In genomic region chr2:131176491-131176890, GRCm38 (mm10) we compare ENCODE assay signal across 8 mouse cellular contexts. TPM values are rescaled to one million over a fixed set of nuclear protein-coding genes. Genes with fewer than 3 reads are reported as not detected.
DNase-seq lines count a peak whose midpoint lies in the region; ATAC-seq and TF ChIP-seq lines count a peak whose summit lies in the region.

No protein-coding gene starts in this region.

- WGBS in liver, adult 2 months = 24% methylated on average over 5 of the region's 5 CpGs
- WGBS in forebrain, embryonic 14.5 days = 67% methylated on average over 5 of the region's 5 CpGs
- 61% methylated on average over 5 of the region's 5 CpGs for WGBS in limb, embryonic 15.5 days
- WGBS in small intestine, adult 2 months = 20% methylated on average over 5 of the region's 5 CpGs

- H3K36me3 ChIP-seq in liver, adult 2 months (ENCODE audit: control insufficient read depth, insufficient read depth, low read length) = no peaks in the 10 kb centered on the region
- peaks cover 14% of the 10 kb centered on the region for H3K36me3 ChIP-seq in forebrain, embryonic 14.5 days (ENCODE audit: control insufficient read depth, insufficient read depth, low read length)
- H3K36me3 ChIP-seq in limb, embryonic 15.5 days = peaks cover 14% of the 10 kb centered on the region
- peaks cover 3% of the 10 kb centered on the region; the same call in 1 of the 2 replicates for H3K36me3 ChIP-seq in small intestine, adult 2 months (ENCODE audit: control insufficient read depth, insufficient read depth, low read length)

- peak overlapping the region; percentile 62 for H3K9ac ChIP-seq in liver, adult 2 months (ENCODE audit: low read depth, low read length)
- H3K9ac ChIP-seq in forebrain, embryonic 14.5 days (ENCODE audit: low read length) = no peak overlapping the region; the same call in 1 of the 2 replicates
- H3K9ac ChIP-seq in limb, embryonic 15.5 days = no peak overlapping the region

- TF ChIP-seq POLR2A in liver, adult 2 months (IDR thresholded peaks at IDR 0.05; ENCODE audit: extremely low read depth, insufficient read depth, low read length) = 0 out of 2 replicates have a peak, but pooled peaks have one; percentile 22
- no peak for TF ChIP-seq POLR2A in small intestine, adult 2 months (IDR thresholded peaks at IDR 0.05; ENCODE audit: low read depth, low read length)

- peaks cover 18% of the 10 kb centered on the region for H3K79me2 ChIP-seq in liver, adult 2 months (ENCODE audit: control insufficient read depth, insufficient read depth, low read length)

- H3K9me3 ChIP-seq in forebrain, embryonic 14.5 days (replicated peaks; ENCODE audit: control insufficient read depth, low read length) = no peaks in the 10 kb centered on the region
- H3K9me3 ChIP-seq in limb, embryonic 15.5 days = no peaks in the 10 kb centered on the region

- peak; percentile 83 for DNase-seq in liver, adult 2 months (ENCODE audit: extremely low read depth, low read depth, low spot score)
- no peak for DNase-seq in liver
- no peak for DNase-seq in forebrain, embryonic 14.5 days (ENCODE audit: low spot score)
- DNase-seq in left cerebral cortex, postnatal 36 days (ENCODE audit: low spot score in 2 of 2) = no peak
- DNase-seq in c-Kit-positive CD71-positive TER-119-positive erythroid progenitor cells, embryonic 14.5 days (ENCODE audit: low spot score) = no peak
- DNase-seq in cerebellum, postnatal 25 days = no peak

- H3K4me3 ChIP-seq in liver, adult 2 months (ENCODE audit: insufficient read depth, low read depth, low read length) = no peak overlapping the region
- H3K4me3 ChIP-seq in forebrain, embryonic 14.5 days (ENCODE audit: low read depth, low read length) = 0 out of 2 replicates have a peak overlapping the region, but pooled peaks have one; percentile 10
- no peak overlapping the region for H3K4me3 ChIP-seq in limb, embryonic 15.5 days
- peak overlapping the region; percentile 92; the same call in 1 of the 2 replicates for H3K4me3 ChIP-seq in small intestine, adult 2 months (ENCODE audit: low read depth, low read length)

- no peaks in the 10 kb centered on the region for H3K27me3 ChIP-seq in liver, adult 2 months (ENCODE audit: control insufficient read depth, insufficient read depth, low read length)
- peaks cover 11% of the 10 kb centered on the region for H3K27me3 ChIP-seq in forebrain, embryonic 14.5 days (replicated peaks; ENCODE audit: control insufficient read depth, insufficient read depth, low read length)
- H3K27me3 ChIP-seq in limb, embryonic 15.5 days = peaks cover 24% of the 10 kb centered on the region
- H3K27me3 ChIP-seq in small intestine, adult 2 months (ENCODE audit: control insufficient read depth, insufficient read depth, low read length) = no peaks in the 10 kb centered on the region

- peaks cover 24% of the 10 kb centered on the region for H3K4me1 ChIP-seq in liver, adult 2 months (ENCODE audit: control insufficient read depth, insufficient read depth, low read length)
- H3K4me1 ChIP-seq in forebrain, embryonic 14.5 days (ENCODE audit: control insufficient read depth, insufficient read depth, low read length) = peaks cover 36% of the 10 kb centered on the region
- H3K4me1 ChIP-seq in limb, embryonic 15.5 days = peaks cover 55% of the 10 kb centered on the region
- H3K4me1 ChIP-seq in small intestine, adult 2 months (ENCODE audit: control insufficient read depth, insufficient read depth, insufficient read length, low read length) = peaks cover 27% of the 10 kb centered on the region

- TF ChIP-seq CTCF in liver, adult 2 months (IDR thresholded peaks at IDR 0.05; ENCODE audit: low read depth, low read length) = no peak
- no peak for TF ChIP-seq CTCF in small intestine, adult 2 months (IDR thresholded peaks at IDR 0.05; ENCODE audit: extremely low read depth, insufficient read length, insufficient replicate concordance, low read depth, low read length)

- no peak for ATAC-seq in forebrain, embryonic 14.5 days
- no peak for ATAC-seq in limb, embryonic 15.5 days (ENCODE audit: insufficient number of reproducible peaks, low FRiP score, low TSS enrichment, low read depth)

- intact Hi-C loops in left cerebral cortex, postnatal 36 days (cut with DNase I) = loop anchor here (5.0 kb wide), 1 partner anchor 86 kb away; the partner anchor contains the start of gene Pank2

- peak overlapping the region; percentile 80 for H3K27ac ChIP-seq in liver, adult 2 months (replicated peaks; ENCODE audit: insufficient read depth, low read depth, low read length)
- H3K27ac ChIP-seq in forebrain, embryonic 14.5 days (ENCODE audit: low read depth, low read length) = no peak overlapping the region
- H3K27ac ChIP-seq in limb, embryonic 15.5 days = no peak overlapping the region
- H3K27ac ChIP-seq in small intestine, adult 2 months (ENCODE audit: insufficient read depth, low read depth, low read length) = peak overlapping the region; percentile 96

- peak overlapping the region; percentile 69; the same call in 1 of the 2 replicates for H3K4me2 ChIP-seq in forebrain, embryonic 14.5 days (ENCODE audit: low read length)
- peak overlapping the region; percentile 92; the same call in 1 of the 2 replicates for H3K4me2 ChIP-seq in limb, embryonic 15.5 days

RNA-seq across cellular contexts. Expression of gene Cenpb, which starts 3.4 kb away (rescaled TPM):
- 27.3 and 27.5 TPM in 2 replicates for total RNA-seq in liver, adult 2 months (2014; rRNA removed)
- polyA plus RNA-seq in liver, adult 2 months (2012; rRNA removed) = 35.2 and 40.5 TPM in 2 replicates
- 9.3 and 9.7 TPM in 2 replicates for polyA plus RNA-seq in forebrain, embryonic 14.5 days (2014; fragmentation: Nextera tagmentation; extraction: Ambion mirVana)
- polyA plus RNA-seq in limb, embryonic 15.5 days (2015; fragmentation: Nextera tagmentation; extraction: Ambion mirVana) = 9.6 and 12.0 TPM in 2 replicates
- polyA plus RNA-seq in small intestine, adult 2 months (2012; rRNA removed) = 57.7 and 95.1 TPM in 2 replicates
- total RNA-seq in left cerebral cortex, postnatal 36 days (2021) = 10 to 100 TPM; 75.1 to 88.0 TPM

RNA-seq across cellular contexts. Expression of gene Cdc25b, which starts 10.3 kb away (rescaled TPM):
- 0.94 and 1.0 TPM in 2 replicates for total RNA-seq in liver, adult 2 months (2014; rRNA removed)
- polyA plus RNA-seq in liver, adult 2 months (2012; rRNA removed) = 1.1 and 1.5 TPM in 2 replicates
- polyA plus RNA-seq in forebrain, embryonic 14.5 days (2014; fragmentation: Nextera tagmentation; extraction: Ambion mirVana) = 30.0 and 32.0 TPM in 2 replicates
- polyA plus RNA-seq in limb, embryonic 15.5 days (2015; fragmentation: Nextera tagmentation; extraction: Ambion mirVana) = 51.2 and 51.3 TPM in 2 replicates
- 11.6 and 22.4 TPM in 2 replicates for polyA plus RNA-seq in small intestine, adult 2 months (2012; rRNA removed)
- 10 to 100 TPM; 13.9 to 22.8 TPM for total RNA-seq in left cerebral cortex, postnatal 36 days (2021)

RNA-seq across cellular contexts. Expression of gene Spef1, which starts 10.6 kb away (rescaled TPM):
- 0.37 and 0.81 TPM in 2 replicates for total RNA-seq in liver, adult 2 months (2014; rRNA removed)
- polyA plus RNA-seq in liver, adult 2 months (2012; rRNA removed) = 0.76 and 0.96 TPM in 2 replicates
- polyA plus RNA-seq in forebrain, embryonic 14.5 days (2014; fragmentation: Nextera tagmentation; extraction: Ambion mirVana) = 10.1 and 11.8 TPM in 2 replicates
- polyA plus RNA-seq in limb, embryonic 15.5 days (2015; fragmentation: Nextera tagmentation; extraction: Ambion mirVana) = 5.3 and 6.1 TPM in 2 replicates
- polyA plus RNA-seq in small intestine, adult 2 months (2012; rRNA removed) = 5.6 and 8.2 TPM in 2 replicates
- 10 to 100 TPM in 1 of 2 experiments, 1 to 10 TPM in 1; 9.7 to 10.8 TPM for total RNA-seq in left cerebral cortex, postnatal 36 days (2021)

RNA-seq across cellular contexts. Expression of gene 1700037H04Rik, which starts 16.6 kb away (rescaled TPM):
- 3.4 and 3.6 TPM in 2 replicates for total RNA-seq in liver, adult 2 months (2014; rRNA removed)
- polyA plus RNA-seq in liver, adult 2 months (2012; rRNA removed) = 16.6 and 20.3 TPM in 2 replicates
- polyA plus RNA-seq in forebrain, embryonic 14.5 days (2014; fragmentation: Nextera tagmentation; extraction: Ambion mirVana) = 110 and 112 TPM in 2 replicates
- polyA plus RNA-seq in limb, embryonic 15.5 days (2015; fragmentation: Nextera tagmentation; extraction: Ambion mirVana) = 53.6 and 56.0 TPM in 2 replicates
- polyA plus RNA-seq in small intestine, adult 2 months (2012; rRNA removed) = 52.3 and 57.2 TPM in 2 replicates
- 10 to 100 TPM; 71.1 to 78.3 TPM for total RNA-seq in left cerebral cortex, postnatal 36 days (2021)

RNA-seq across cellular contexts. Expression of gene Ap5s1, which starts 30.4 kb away (rescaled TPM):
- 12.4 and 15.4 TPM in 2 replicates for total RNA-seq in liver, adult 2 months (2014; rRNA removed)
- polyA plus RNA-seq in liver, adult 2 months (2012; rRNA removed) = 49.1 and 53.8 TPM in 2 replicates
- polyA plus RNA-seq in forebrain, embryonic 14.5 days (2014; fragmentation: Nextera tagmentation; extraction: Ambion mirVana) = 29.9 and 30.3 TPM in 2 replicates
- 26.7 and 27.8 TPM in 2 replicates for polyA plus RNA-seq in limb, embryonic 15.5 days (2015; fragmentation: Nextera tagmentation; extraction: Ambion mirVana)
- 37.1 and 90.0 TPM in 2 replicates for polyA plus RNA-seq in small intestine, adult 2 months (2012; rRNA removed)
- total RNA-seq in left cerebral cortex, postnatal 36 days (2021) = 10 to 100 TPM; 21.3 to 30.7 TPM

Comparison
In these comparisons a context has a peak if more than half of its experiments do, and no peak if none do; other contexts are left out.
1. H3K27ac ChIP-seq: peak in liver, adult 2 months (single experiment) and small intestine, adult 2 months (single experiment); none in forebrain, embryonic 14.5 days (single experiment) and limb, embryonic 15.5 days (single experiment).
2. H3K4me3 ChIP-seq: peak in forebrain, embryonic 14.5 days (single experiment) and small intestine, adult 2 months (single experiment); none in liver, adult 2 months (single experiment) and limb, embryonic 15.5 days (single experiment).